Mouse (Mus musculus) mammary gland, adult 2 months (tissue): ENCODE measurements around the gene Reep6. TPM values are rescaled to one million over a fixed set of nuclear protein-coding genes. Genes with fewer than 3 reads are reported as not detected.

Source experiments
- polyA plus RNA-seq: library from polyadenylated mRNA; depleted of rRNA; stranded (reverse); fragments of >200 nt; gene quantifications from 2 replicates; pipeline ENCODE4 v1.2.3, GENCODE M21; 2012; ENCODE audit warnings: low replicate concordance; rRNA removed

Gene Reep6
- polyA plus RNA-seq = 17.8 and 36.0 TPM in 2 replicates

GRCm38 (mm10) chr10:80329273-80330081 lies at the start of gene Reep6, which contains the start of gene Pcsk4:
Gene Reep6 (plus strand): TSS chr10:80329953.
Gene Pcsk4 (minus strand): TSS chr10:80329498.

GRCm38 (mm10) chr10:80292251-80293146 lies 37.3 kb upstream of the Reep6 start, which contains the start of gene Rps15:
Gene Rps15 (plus strand): TSS chr10:80292453.

GRCm38 (mm10) chr10:80295618-80296425 lies 33.9 kb upstream of the Reep6 start, which contains the start of gene Apc2:
Gene Apc2 (plus strand): TSS chr10:80295977.

GRCm38 (mm10) chr10:80320340-80320760 lies 9.4 kb upstream of the Reep6 start, which contains the start of gene 2310011J03Rik:
Gene 2310011J03Rik (minus strand): TSS chr10:80320537.

GRCm38 (mm10) chr10:80348244-80348781 lies 18.6 kb downstream of the Reep6 start, which contains the start of gene Adamtsl5:
Gene Adamtsl5 (minus strand): TSS chr10:80348412.

GRCm38 (mm10) chr10:80356001-80356682 lies 26.4 kb downstream of the Reep6 start, which contains the start of gene Plk5:
Gene Plk5 (plus strand): TSS chr10:80356459.

Other genes starting within 250 kb of the Reep6 start
- 106 and 161 TPM in 2 replicates for gene Sbno2, start 224.4 kb upstream of the Reep6 start, polyA plus RNA-seq
- gene Stk11, start 214.2 kb upstream of the Reep6 start, polyA plus RNA-seq = 164 and 186 TPM in 2 replicates
- 1,044 and 2,712 TPM in 2 replicates for gene Atp5d, start 191.3 kb upstream of the Reep6 start, polyA plus RNA-seq
- gene Cbarp, start 189.1 kb upstream of the Reep6 start, polyA plus RNA-seq = 27.7 and 53.0 TPM in 2 replicates
- 83.5 and 239 TPM in 2 replicates for gene Midn, start 181.7 kb upstream of the Reep6 start, polyA plus RNA-seq
- gene Cirbp, start 164.0 kb upstream of the Reep6 start, polyA plus RNA-seq = 93.4 and 153 TPM in 2 replicates
- gene 1600002K03Rik, start 157.0 kb upstream of the Reep6 start, polyA plus RNA-seq = 11.7 and 15.0 TPM in 2 replicates
- gene Efna2, start 150.5 kb upstream of the Reep6 start, polyA plus RNA-seq = 5.0 and 12.1 TPM in 2 replicates
- gene Mum1, start 103.5 kb upstream of the Reep6 start, polyA plus RNA-seq = 45.9 and 46.8 TPM in 2 replicates
- gene Ndufs7, start 80.8 kb upstream of the Reep6 start, polyA plus RNA-seq = 857 and 948 TPM in 2 replicates
- gene Gamt, start 68.9 kb upstream of the Reep6 start, polyA plus RNA-seq = 41.6 and 54.2 TPM in 2 replicates
- 40.3 and 92.4 TPM in 2 replicates for gene Dazap1, start 68.5 kb upstream of the Reep6 start, polyA plus RNA-seq
- 1,242 and 1,668 TPM in 2 replicates for gene Rps15, start 37.5 kb upstream of the Reep6 start, polyA plus RNA-seq
- 1.4 and 1.9 TPM in 2 replicates for gene Apc2, start 34.0 kb upstream of the Reep6 start, polyA plus RNA-seq
- 57.6 and 67.1 TPM in 2 replicates for gene 2310011J03Rik, start 9.4 kb upstream of the Reep6 start, polyA plus RNA-seq
- gene Pcsk4, start 455 bp upstream of the Reep6 start, polyA plus RNA-seq = 18.9 and 31.0 TPM in 2 replicates
- gene Adamtsl5, start 18.5 kb downstream of the Reep6 start, polyA plus RNA-seq = 47.3 and 58.2 TPM in 2 replicates
- 2.2 and 3.0 TPM in 2 replicates for gene Plk5, start 26.5 kb downstream of the Reep6 start, polyA plus RNA-seq
- 13.8 and 47.5 TPM in 2 replicates for gene Mex3d, start 57.7 kb downstream of the Reep6 start, polyA plus RNA-seq
- 134 and 161 TPM in 2 replicates for gene Mbd3, start 69.6 kb downstream of the Reep6 start, polyA plus RNA-seq
- 1,950 and 2,616 TPM in 2 replicates for gene Uqcr11, start 76.9 kb downstream of the Reep6 start, polyA plus RNA-seq
- 78.7 and 199 TPM in 2 replicates for gene Tcf3, start 103.7 kb downstream of the Reep6 start, polyA plus RNA-seq
- not detected in 2 replicates for gene Onecut3, start 164.9 kb downstream of the Reep6 start, polyA plus RNA-seq
- gene Atp8b3, start 209.2 kb downstream of the Reep6 start, polyA plus RNA-seq = 0.05 and 0.06 TPM in 2 replicates
- gene Rexo1, start 231.6 kb downstream of the Reep6 start, polyA plus RNA-seq = 51.6 and 93.8 TPM in 2 replicates
- 17.2 and 59.7 TPM in 2 replicates for gene Klf16, start 247.4 kb downstream of the Reep6 start, polyA plus RNA-seq